Mouse (Mus musculus) hindbrain, embryonic 15.5 days (tissue): ENCODE measurements around the gene Gpr132. TPM values are rescaled to one million over a fixed set of nuclear protein-coding genes. Genes with fewer than 3 reads are reported as not detected.

Source experiments
- ATAC-seq: fragments of 200-750 bp; cut with Nextera tagmentation; 2 replicates; pipeline ENCODE4 v1.8.0; 2017; ENCODE audit warnings: low read depth, moderate number of reproducible peaks, moderate TSS enrichment; ENCODE audit not compliant: low FRiP score
- H3K27ac ChIP-seq: fragments of 300-500 bp; sonication (generic); replicated peaks from 2 replicates; pipeline ENCODE4 v1.5.1; 2015; ENCODE audit warnings: mild to moderate bottlenecking, inconsistent platforms
- H3K27me3 ChIP-seq: fragments of 300-500 bp; sonication (generic); 2 replicates; pipeline ENCODE4 v1.6.1; 2015; ENCODE audit warnings: control low read depth, inconsistent platforms
- H3K36me3 ChIP-seq: fragments of 300-500 bp; sonication (generic); 2 replicates; pipeline ENCODE4 v1.6.1; 2015; ENCODE audit warnings: control low read depth, inconsistent platforms
- H3K4me1 ChIP-seq: fragments of 300-500 bp; sonication (generic); replicated peaks from 2 replicates; pipeline ENCODE4 v1.6.1; 2015; ENCODE audit warnings: control low read depth, inconsistent platforms
- H3K4me2 ChIP-seq: fragments of 300-500 bp; sonication (generic); 2 replicates; pipeline ENCODE4 v1.6.1; 2015; ENCODE audit warnings: moderate library complexity, mild to moderate bottlenecking, inconsistent platforms
- H3K4me3 ChIP-seq: fragments of 300-500 bp; sonication (generic); 2 replicates; pipeline ENCODE4 v1.5.1; 2015; ENCODE audit warnings: mild to moderate bottlenecking, inconsistent platforms
- H3K9ac ChIP-seq: fragments of 300-500 bp; sonication (generic); 2 replicates; pipeline ENCODE4 v1.6.1; 2015; ENCODE audit warnings: inconsistent platforms
- H3K9me3 ChIP-seq: fragments of 300-500 bp; sonication (generic); 2 replicates; pipeline ENCODE4 v1.6.1; 2016; ENCODE audit warnings: control low read depth, inconsistent platforms
- WGBS: fragments of 180-500 bp; shearing (Covaris S2); methylation state at CpG from one replicate; pipeline ENCODE4 v1.1.7; 2015; 5-methylcytosine and 5-hydroxymethylcytosine counted together
- polyA plus RNA-seq: library from polyadenylated mRNA; unstranded; fragments of >200 nt; fragmentation: Nextera tagmentation; extraction: Ambion mirVana; gene quantifications from 2 replicates; pipeline ENCODE4 v1.2.1, GENCODE M21; 2015

Gene Gpr132
- polyA plus RNA-seq, 1 experiment from 2014 or later: not detected

DNA sequence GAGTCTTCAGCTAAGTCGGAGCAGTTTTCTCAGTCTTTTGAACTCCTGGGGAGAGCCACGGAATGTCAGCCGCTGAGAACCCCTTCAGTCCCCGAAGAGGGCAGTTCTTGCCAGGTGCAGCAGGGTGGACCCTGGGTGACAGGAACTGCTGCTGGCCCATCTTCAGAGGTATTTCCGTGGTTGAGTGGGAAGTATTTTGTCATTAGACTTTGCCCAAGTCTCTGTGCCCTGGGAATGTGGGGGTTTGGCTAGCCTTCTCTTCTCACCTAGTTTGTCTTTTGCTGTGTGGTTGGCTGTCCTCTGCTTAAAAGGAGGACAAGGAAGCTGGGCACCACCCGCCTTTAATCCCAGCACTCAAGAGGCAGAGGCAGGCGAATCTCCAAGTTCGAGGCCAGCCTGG is 58.4 kb downstream of the Gpr132 start:
- Histone ChIP-seq H3K4me1 (peaks cover 27% of the 10 kb centered on the region), H3K9ac (peak overlapping the region; percentile 55), H3K9me3 (no peaks in the 10 kb centered on the region), H3K27ac (peak overlapping the region; percentile 81; the same call in 1 of the 2 replicates), H3K4me2 (peak overlapping the region; percentile 87), H3K36me3 (0 out of 2 replicates have a peak, but pooled peaks cover 5% of the 10 kb centered on the region), H3K27me3 (no peaks in the 10 kb centered on the region), H3K4me3 (peak overlapping the region; percentile 69)
- 21% methylated on average over 8 of the region's 8 CpGs for WGBS
- ATAC-seq: no peak

DNA sequence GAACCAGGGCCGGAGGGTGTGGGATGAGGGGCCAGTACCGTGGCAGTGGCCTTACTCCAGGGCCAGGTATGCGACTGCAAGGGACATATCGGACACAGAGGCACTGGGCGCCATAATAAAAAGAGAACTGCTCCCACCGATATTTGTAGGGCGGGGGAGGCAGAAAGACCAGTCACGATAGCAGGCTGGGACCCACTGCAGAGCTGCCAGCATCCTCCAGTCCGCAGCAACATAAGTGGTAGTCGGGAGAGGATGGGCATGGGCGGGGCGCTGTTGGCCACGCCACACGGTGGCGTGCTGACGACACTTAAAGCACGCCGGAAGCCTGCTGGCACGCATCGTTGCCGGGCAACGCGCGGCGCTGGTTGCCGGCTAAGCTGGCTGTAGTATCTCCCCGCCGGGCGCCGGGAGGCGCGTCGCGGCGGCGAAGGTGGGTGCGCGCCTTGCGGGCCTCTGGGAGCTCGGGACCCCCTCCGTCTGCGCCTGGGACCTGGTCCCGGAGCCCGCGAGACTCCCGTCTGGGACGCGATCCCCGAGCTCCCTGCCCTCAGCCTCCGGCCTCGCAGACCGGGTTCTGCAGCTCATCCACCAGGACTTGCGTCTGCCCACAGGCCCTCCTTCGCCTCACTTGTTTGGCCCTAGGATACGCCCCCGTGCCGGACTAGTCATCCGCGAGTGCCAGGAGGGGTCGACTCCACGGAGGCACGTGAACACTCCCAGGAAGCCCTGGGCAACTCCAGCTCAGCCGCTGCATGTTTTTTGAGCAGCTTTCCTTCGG is 59.3 kb downstream of the Gpr132 start, which contains the start of gene Clba1:
Clba1 (plus strand) TSS at position 351 of the 778 bp plus-strand sequence.
- peak; percentile 93 for ATAC-seq
- H3K36me3 ChIP-seq: 0 out of 2 replicates have a peak, but pooled peaks cover 5% of the 10 kb centered on the region
- H3K4me3 ChIP-seq: peak within 1 kb of the TSS; percentile 69
- no peaks in the 10 kb centered on the region for H3K27me3 ChIP-seq
- WGBS: 1% methylated on average over 63 of the region's 64 CpGs
- peak within 1 kb of the TSS; percentile 81 for H3K27ac ChIP-seq
- H3K4me1 ChIP-seq: peaks cover 27% of the 10 kb centered on the region
- H3K4me2 ChIP-seq: peak within 1 kb of the TSS; percentile 87
- peak within 1 kb of the TSS; percentile 55 for H3K9ac ChIP-seq
- H3K9me3 ChIP-seq: no peaks in the 10 kb centered on the region

GRCm38 (mm10) chr12:112808212-112808586 is 59.8 kb downstream of the Gpr132 start:
- WGBS: 68% methylated on average over 5 of the region's 5 CpGs
- ATAC-seq: peak; percentile 35

DNA sequence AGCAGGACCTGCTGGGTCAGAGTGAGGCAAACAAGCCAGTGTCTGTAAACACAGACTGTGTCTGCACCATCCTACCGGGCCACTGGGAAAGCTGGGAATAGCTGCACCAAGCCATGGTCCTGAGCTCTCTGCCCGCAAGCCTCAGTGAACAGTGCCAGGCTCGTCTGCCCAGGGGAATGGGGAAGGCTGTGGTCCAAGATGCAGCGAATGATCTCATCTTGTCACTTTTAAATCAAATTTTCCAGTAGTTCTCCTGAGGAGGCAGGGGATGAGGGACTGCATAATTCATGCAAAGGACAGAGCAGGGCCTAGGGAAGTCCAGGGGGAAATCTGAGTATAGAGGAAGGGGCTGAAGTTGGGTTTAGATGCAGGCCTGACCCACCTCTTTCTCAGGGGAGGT is 60.2 kb downstream of the Gpr132 start:
- no peak for ATAC-seq
- 0 out of 2 replicates have a peak, but pooled peaks cover 5% of the 10 kb centered on the region for H3K36me3 ChIP-seq
- H3K4me1 ChIP-seq: peaks cover 27% of the 10 kb centered on the region
- 75% methylated on average over 4 of the region's 4 CpGs for WGBS
- no peak overlapping the region for H3K4me2 ChIP-seq
- no peaks in the 10 kb centered on the region for H3K27me3 ChIP-seq
- peak overlapping the region; percentile 81; the same call in 1 of the 2 replicates for H3K27ac ChIP-seq
- H3K4me3 ChIP-seq: no peak overlapping the region
- H3K9me3 ChIP-seq: no peaks in the 10 kb centered on the region
- peak overlapping the region; percentile 55; the same call in 1 of the 2 replicates for H3K9ac ChIP-seq

More at GRCm38 (mm10) chr12:112808212-112808586, 59.8 kb downstream of the Gpr132 start:
- Histone ChIP-seq H3K4me1 (peaks cover 27% of the 10 kb centered on the region), H3K9me3 (no peaks in the 10 kb centered on the region), H3K36me3 (0 out of 2 replicates have a peak, but pooled peaks cover 5% of the 10 kb centered on the region), H3K4me3 (peak overlapping the region; percentile 69), H3K9ac (peak overlapping the region; percentile 55), H3K27ac (peak overlapping the region; percentile 81), H3K27me3 (no peaks in the 10 kb centered on the region), H3K4me2 (peak overlapping the region; percentile 87)

DNA sequence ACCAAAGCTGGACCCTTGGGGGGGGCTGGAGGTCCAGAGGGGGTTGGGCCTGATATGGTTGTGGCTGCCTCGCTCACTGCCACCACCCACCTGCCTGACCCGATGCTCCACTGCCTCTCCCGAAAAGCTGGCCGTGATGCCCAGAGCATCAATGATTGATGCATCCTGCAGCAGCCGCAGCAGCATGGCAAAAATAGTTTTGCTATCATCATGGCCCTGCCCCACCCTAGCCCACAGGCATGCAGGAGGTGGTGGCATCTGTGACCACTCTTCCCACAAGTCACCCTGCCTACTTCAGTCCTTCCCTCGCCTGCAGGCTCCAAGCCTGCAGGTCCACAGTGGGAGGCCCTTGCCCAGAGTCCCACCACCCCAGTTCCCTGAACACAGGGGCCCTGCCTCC is 62.0 kb downstream of the Gpr132 start:
- Histone ChIP-seq H3K36me3 (no peaks in the 10 kb centered on the region), H3K4me3 (no peak overlapping the region), H3K4me1 (peaks cover 38% of the 10 kb centered on the region), H3K27ac (no peak overlapping the region), H3K9me3 (no peaks in the 10 kb centered on the region), H3K4me2 (no peak overlapping the region), H3K27me3 (peaks cover 5% of the 10 kb centered on the region; the same call in 1 of the 2 replicates), H3K9ac (no peak overlapping the region)
- 84% methylated on average over 6 of the region's 6 CpGs for WGBS
- no peak for ATAC-seq

DNA sequence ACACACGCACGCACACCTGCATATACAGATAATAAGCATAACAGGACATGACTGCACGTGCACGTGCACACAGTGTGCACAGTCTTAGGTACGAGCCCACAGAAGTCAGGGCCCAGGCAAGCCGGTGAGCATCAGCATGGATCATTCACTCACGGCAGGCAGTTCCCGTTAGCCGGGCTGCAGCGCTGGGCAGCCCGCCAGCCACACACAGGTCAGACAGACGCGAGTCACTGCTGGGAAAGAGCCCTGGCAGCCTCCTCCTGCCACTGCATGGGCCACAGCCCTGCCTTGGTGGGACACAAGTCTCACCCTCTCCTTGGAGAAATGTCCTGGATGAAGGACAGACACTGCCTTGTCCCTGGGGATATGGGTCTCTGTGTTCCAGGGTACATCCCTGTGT is 64.0 kb downstream of the Gpr132 start:
- H3K27me3 ChIP-seq: peaks cover 14% of the 10 kb centered on the region; the same call in 1 of the 2 replicates
- peaks cover 19% of the 10 kb centered on the region for H3K4me1 ChIP-seq
- H3K9ac ChIP-seq: no peak overlapping the region
- no peak overlapping the region for H3K4me2 ChIP-seq
- no peak overlapping the region for H3K4me3 ChIP-seq
- no peaks in the 10 kb centered on the region for H3K9me3 ChIP-seq
- no peak overlapping the region for H3K27ac ChIP-seq
- no peak for ATAC-seq
- H3K36me3 ChIP-seq: no peaks in the 10 kb centered on the region
- 42% methylated on average over 13 of the region's 13 CpGs for WGBS

DNA sequence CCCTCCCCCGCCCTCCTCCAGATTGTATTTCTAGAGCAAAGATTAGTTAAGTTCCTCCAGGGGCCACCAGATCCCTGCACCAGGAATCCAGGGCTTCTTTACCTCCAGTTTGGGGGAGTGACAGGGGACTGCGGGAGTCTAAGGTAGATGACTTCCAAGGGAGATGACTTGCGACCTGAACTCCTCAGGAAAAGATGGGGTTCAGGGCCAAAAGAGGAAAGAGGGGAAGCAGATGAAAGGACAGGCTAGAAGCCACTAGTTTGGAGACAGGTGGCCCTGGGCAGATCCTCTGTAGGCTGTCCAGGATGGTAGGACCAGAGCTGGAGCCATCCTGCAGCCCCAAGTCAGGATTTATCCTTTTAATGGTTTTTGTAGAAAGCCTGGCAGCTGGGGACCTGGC is 65.1 kb downstream of the Gpr132 start:
- H3K4me2 ChIP-seq: peak overlapping the region; percentile 100
- no peak for ATAC-seq
- H3K4me1 ChIP-seq: peaks cover 18% of the 10 kb centered on the region
- H3K4me3 ChIP-seq: no peak overlapping the region
- no peak overlapping the region for H3K9ac ChIP-seq
- 18% methylated on average over 3 of the region's 3 CpGs for WGBS
- H3K9me3 ChIP-seq: no peaks in the 10 kb centered on the region
- H3K27me3 ChIP-seq: peaks cover 14% of the 10 kb centered on the region; the same call in 1 of the 2 replicates
- no peaks in the 10 kb centered on the region for H3K36me3 ChIP-seq
- no peak overlapping the region for H3K27ac ChIP-seq

DNA sequence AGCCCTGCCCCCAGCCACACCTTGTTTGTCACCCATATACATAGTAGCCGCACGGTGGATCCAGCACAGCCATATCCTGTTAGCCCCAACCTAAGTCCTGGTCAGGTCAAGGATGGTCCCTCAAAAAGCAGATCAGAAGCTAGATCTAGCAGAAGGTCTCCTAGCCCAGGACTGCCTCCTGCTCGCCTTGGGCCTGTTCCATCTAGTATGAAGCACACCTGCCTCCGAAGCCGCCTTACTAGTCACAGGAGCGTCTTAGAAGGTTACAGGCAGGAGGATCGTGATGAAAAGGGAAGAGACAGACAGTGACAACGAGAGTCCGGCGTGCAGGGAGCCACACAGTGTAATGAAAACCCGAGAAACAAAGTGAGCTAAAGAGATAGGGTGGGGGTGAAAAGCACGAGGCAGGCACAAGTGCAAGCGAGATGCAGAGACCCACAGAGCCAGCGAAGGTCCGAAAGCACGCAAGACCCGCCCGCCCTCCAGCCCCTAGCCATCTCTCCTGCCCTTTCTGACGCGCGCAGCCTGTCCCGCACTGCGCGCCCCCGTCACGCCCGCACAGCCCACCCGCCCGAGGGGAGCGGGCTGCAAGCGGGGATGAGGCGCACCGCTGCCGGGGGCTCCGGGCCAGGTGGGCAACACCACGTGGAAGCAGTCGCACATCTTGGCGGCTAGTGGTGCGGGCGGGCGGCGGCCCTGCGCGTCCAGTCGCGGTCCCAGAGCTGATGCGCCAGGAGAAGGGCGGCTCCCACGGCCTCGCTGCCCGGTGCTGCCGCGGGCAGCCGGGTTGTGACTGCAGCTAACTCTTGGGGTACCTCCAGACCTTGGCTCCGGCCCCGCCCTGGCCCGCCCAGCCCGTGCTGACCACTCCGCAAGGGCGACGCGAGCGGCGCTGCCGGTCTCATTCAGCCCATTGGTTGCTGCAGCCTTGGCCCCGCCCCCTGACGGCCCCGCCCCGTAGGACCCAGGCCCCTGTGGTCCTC is 65.9 kb downstream of the Gpr132 start, which contains the start of gene Ahnak2:
Ahnak2 (minus strand) TSS at position 794 of the 983 bp plus-strand sequence.
- H3K4me3 ChIP-seq: peak within 1 kb of the TSS; percentile 68
- ATAC-seq: peak; percentile 44; the same call in 1 of the 2 replicates
- H3K27me3 ChIP-seq: peaks cover 14% of the 10 kb centered on the region; the same call in 1 of the 2 replicates
- WGBS: 5% methylated on average over 45 of the region's 69 CpGs
- no peak within 1 kb of the TSS for H3K27ac ChIP-seq
- no peaks in the 10 kb centered on the region for H3K36me3 ChIP-seq
- H3K4me1 ChIP-seq: peaks cover 22% of the 10 kb centered on the region
- H3K9ac ChIP-seq: peak within 1 kb of the TSS; percentile 66
- H3K4me2 ChIP-seq: peak within 1 kb of the TSS; percentile 100
- H3K9me3 ChIP-seq: no peaks in the 10 kb centered on the region

Other genes with a start within 250 kb of the Gpr132 start
- gene Adssl1, start 248.2 kb downstream of the Gpr132 start, polyA plus RNA-seq: 5.8 and 6.3 TPM in 2 replicates
- 55.6 and 61.2 TPM in 2 replicates for gene Siva1, start 223.5 kb downstream of the Gpr132 start, polyA plus RNA-seq
- 150 and 159 TPM in 2 replicates for gene Akt1, start 193.3 kb downstream of the Gpr132 start, polyA plus RNA-seq
- 2.3 and 4.2 TPM in 2 replicates for gene Zbtb42, start 189.4 kb downstream of the Gpr132 start, polyA plus RNA-seq
- 45.7 and 48.8 TPM in 2 replicates for gene Cep170b, start 147.8 kb downstream of the Gpr132 start, polyA plus RNA-seq
- gene Pld4, start 107.6 kb downstream of the Gpr132 start, polyA plus RNA-seq: 6.3 and 9.2 TPM in 2 replicates
- gene Ahnak2, start 65.6 kb downstream of the Gpr132 start, polyA plus RNA-seq: 1.8 and 3.3 TPM in 2 replicates
- gene Clba1, start 59.3 kb downstream of the Gpr132 start, polyA plus RNA-seq: 21.6 and 22.7 TPM in 2 replicates
- gene Cdca4, start 38.8 kb downstream of the Gpr132 start, polyA plus RNA-seq: 37.3 and 44.6 TPM in 2 replicates
- 13.7 and 14.4 TPM in 2 replicates for gene Jag2, start 61.5 kb upstream of the Gpr132 start, polyA plus RNA-seq
- 52.3 and 60.9 TPM in 2 replicates for gene Nudt14, start 73.9 kb upstream of the Gpr132 start, polyA plus RNA-seq
- 53.0 and 56.6 TPM in 2 replicates for gene Btbd6, start 108.3 kb upstream of the Gpr132 start, polyA plus RNA-seq
- gene Brf1, start 132.5 kb upstream of the Gpr132 start, polyA plus RNA-seq: 49.3 and 51.3 TPM in 2 replicates
- 30.2 and 32.3 TPM in 2 replicates for gene Pacs2, start 146.3 kb upstream of the Gpr132 start, polyA plus RNA-seq
- not detected in 2 replicates for gene Tex22, start 206.3 kb upstream of the Gpr132 start, polyA plus RNA-seq
- gene Mta1, start 230.1 kb upstream of the Gpr132 start, polyA plus RNA-seq: 16.3 and 16.6 TPM in 2 replicates